Comparison of ENCODE assay signal across 8 mouse cellular contexts in genomic region chr19:42631541-42631961, GRCm38 (mm10). TPM values are rescaled to one million over a fixed set of nuclear protein-coding genes. Genes with fewer than 3 reads are reported as not detected.
DNase-seq lines count a peak whose midpoint lies in the region; ATAC-seq lines count a peak whose summit lies in the region.

No protein-coding gene starts in this region.

- H3K27ac ChIP-seq in forebrain, embryonic 11.5 days (ENCODE audit: low read depth, low read length), result no peak overlapping the region
- H3K27ac ChIP-seq in forebrain, embryonic 10.5 days, result no peak overlapping the region; the same call in 1 of the 2 replicates
- H3K27ac ChIP-seq in embryonic facial prominence, embryonic 11.5 days (replicated peaks; ENCODE audit: low read depth, low read length), result no peak overlapping the region
- H3K27ac ChIP-seq in limb, embryonic 15.5 days, result no peak overlapping the region; the same call in 1 of the 2 replicates

- H3K9me3 ChIP-seq in forebrain, embryonic 11.5 days (ENCODE audit: control insufficient read depth, low read length), result no peaks in the 10 kb centered on the region
- no peaks in the 10 kb centered on the region for H3K9me3 ChIP-seq in forebrain, embryonic 10.5 days
- H3K9me3 ChIP-seq in embryonic facial prominence, embryonic 11.5 days (replicated peaks; ENCODE audit: control insufficient read depth, low read length), result no peaks in the 10 kb centered on the region
- H3K9me3 ChIP-seq in limb, embryonic 15.5 days, result no peaks in the 10 kb centered on the region

- intact Hi-C loops in heart, postnatal 14 days (cut with DNase I), result no loop called here

- no peak overlapping the region; the same call in 1 of the 2 replicates for H3K9ac ChIP-seq in forebrain, embryonic 11.5 days (ENCODE audit: low read length)
- no peak overlapping the region for H3K9ac ChIP-seq in embryonic facial prominence, embryonic 11.5 days (replicated peaks; ENCODE audit: low read length)
- no peak overlapping the region for H3K9ac ChIP-seq in limb, embryonic 15.5 days

- no peak overlapping the region for H3K4me2 ChIP-seq in forebrain, embryonic 11.5 days (ENCODE audit: low read depth, low read length, severe bottlenecking)
- H3K4me2 ChIP-seq in embryonic facial prominence, embryonic 11.5 days (ENCODE audit: low read depth, low read length), result no peak overlapping the region
- peak overlapping the region; percentile 22 for H3K4me2 ChIP-seq in limb, embryonic 15.5 days

- H3K27me3 ChIP-seq in forebrain, embryonic 11.5 days (ENCODE audit: control insufficient read depth, insufficient read depth, low read length), result no peaks in the 10 kb centered on the region
- no peaks in the 10 kb centered on the region for H3K27me3 ChIP-seq in forebrain, embryonic 10.5 days (ENCODE audit: poor library complexity, severe bottlenecking)
- H3K27me3 ChIP-seq in embryonic facial prominence, embryonic 11.5 days (ENCODE audit: control insufficient read depth, insufficient read depth, low read length), result no peaks in the 10 kb centered on the region
- no peaks in the 10 kb centered on the region for H3K27me3 ChIP-seq in limb, embryonic 15.5 days

- WGBS in forebrain, embryonic 11.5 days, result 40% methylated on average over 8 of the region's 8 CpGs
- WGBS in forebrain, embryonic 10.5 days, result 38% methylated on average over 8 of the region's 8 CpGs
- WGBS in embryonic facial prominence, embryonic 11.5 days, result 22% methylated on average over 8 of the region's 8 CpGs
- 3% methylated on average over 8 of the region's 8 CpGs for WGBS in limb, embryonic 15.5 days

- no peaks in the 10 kb centered on the region for H3K36me3 ChIP-seq in forebrain, embryonic 11.5 days (ENCODE audit: control insufficient read depth, insufficient read depth, low read length)
- H3K36me3 ChIP-seq in forebrain, embryonic 10.5 days (replicated peaks), result no peaks in the 10 kb centered on the region
- no peaks in the 10 kb centered on the region for H3K36me3 ChIP-seq in embryonic facial prominence, embryonic 11.5 days (replicated peaks; ENCODE audit: control insufficient read depth, insufficient read depth, low read depth, low read length)
- H3K36me3 ChIP-seq in limb, embryonic 15.5 days, result no peaks in the 10 kb centered on the region

- no peak overlapping the region for H3K4me3 ChIP-seq in forebrain, embryonic 11.5 days (ENCODE audit: low read depth, low read length)
- H3K4me3 ChIP-seq in forebrain, embryonic 10.5 days, result no peak overlapping the region
- no peak overlapping the region for H3K4me3 ChIP-seq in embryonic facial prominence, embryonic 11.5 days (ENCODE audit: low read depth, low read length)
- no peak overlapping the region for H3K4me3 ChIP-seq in limb, embryonic 15.5 days

- H3K4me1 ChIP-seq in forebrain, embryonic 11.5 days (replicated peaks; ENCODE audit: control insufficient read depth, insufficient read depth, low read length), result peaks cover 5% of the 10 kb centered on the region; the same call in 1 of the 2 replicates
- H3K4me1 ChIP-seq in forebrain, embryonic 10.5 days, result peaks cover 16% of the 10 kb centered on the region
- no peaks in the 10 kb centered on the region for H3K4me1 ChIP-seq in embryonic facial prominence, embryonic 11.5 days (ENCODE audit: control insufficient read depth, insufficient read depth, low read length)
- peaks cover 16% of the 10 kb centered on the region for H3K4me1 ChIP-seq in limb, embryonic 15.5 days

- peak; percentile 45 for DNase-seq in forebrain, embryonic 11.5 days (ENCODE audit: low spot score)
- no peak for DNase-seq in forebrain, embryonic 10.5 days (ENCODE audit: extremely low spot score, low spot score)
- DNase-seq in embryonic facial prominence, embryonic 11.5 days (ENCODE audit: low spot score), result peak; percentile 33
- peak; percentile 34 to 36 for DNase-seq in heart, postnatal 14 days
- DNase-seq in right cerebral cortex, postnatal 10 days (ENCODE audit: low spot score in 2 of 2), result peak; percentile 31 to 43
- DNase-seq in thymus, postnatal 36 days, result no peak

- ATAC-seq in forebrain, embryonic 11.5 days (replicated peaks; ENCODE audit: low FRiP score), result no peak
- ATAC-seq in embryonic facial prominence, embryonic 11.5 days (replicated peaks; ENCODE audit: insufficient number of reproducible peaks, low FRiP score, low TSS enrichment, low read depth), result no peak; the same call in 1 of the 2 replicates
- 0 out of 2 replicates have a peak, but pooled peaks have one; percentile 40 for ATAC-seq in limb, embryonic 15.5 days (ENCODE audit: insufficient number of reproducible peaks, low FRiP score, low TSS enrichment, low read depth)
- ATAC-seq in granulocyte monocyte progenitor cell, adult 5-6 weeks (replicated peaks; ENCODE audit: poor library complexity, severe bottlenecking), result no peak

RNA-seq across cellular contexts. Expression of gene Loxl4, which starts 18.9 kb away (rescaled TPM):
- 0.12 and 0.20 TPM in 2 replicates for polyA plus RNA-seq in forebrain, embryonic 11.5 days (2014; fragmentation: Nextera tagmentation; extraction: Ambion mirVana)
- 0.12 and 0.31 TPM in 2 replicates for polyA plus RNA-seq in forebrain, embryonic 10.5 days (2016; fragmentation: Nextera tagmentation; extraction: Ambion mirVana)
- 0.06 and 0.28 TPM in 2 replicates for polyA plus RNA-seq in embryonic facial prominence, embryonic 11.5 days (2014; fragmentation: Nextera tagmentation; extraction: Ambion mirVana)
- 1 to 10 TPM; 1.3 to 1.8 TPM for total RNA-seq in heart, postnatal 14 days (2021)
- 3.6 and 3.9 TPM in 2 replicates for polyA plus RNA-seq in limb, embryonic 15.5 days (2015; fragmentation: Nextera tagmentation; extraction: Ambion mirVana)
- total RNA-seq in granulocyte monocyte progenitor cell, adult 5-6 weeks (2014; fragmentation: Nextera tagmentation), result not detected in 2 replicates
- total RNA-seq in granulocyte monocyte progenitor cell, adult 5-6 weeks (2017), result not detected in 2 replicates

Comparison
In these comparisons a context has a peak if more than half of its experiments do, and no peak if none do; other contexts are left out.
1. DNase-seq: peak in forebrain, embryonic 11.5 days (single experiment), embryonic facial prominence, embryonic 11.5 days (single experiment), heart, postnatal 14 days (2 of 2) and right cerebral cortex, postnatal 10 days (2 of 2); none in forebrain, embryonic 10.5 days (single experiment) and thymus, postnatal 36 days (0 of 2).